Mouse (Mus musculus) liver, embryonic 14.5 days (tissue): ENCODE data around the gene Olig1.

Source experiments
- CTCF ChIP-seq: IDR thresholded peaks from 2 replicates; pipeline ENCODE4 v1.5.1; 2016; ENCODE audit warnings: antibody characterized with exemption, low read depth, control low read depth
- EP300 ChIP-seq: IDR thresholded peaks from 2 replicates; pipeline ENCODE4 v1.6.1; 2016; ENCODE audit warnings: antibody characterized with exemption, low read depth

DNA sequence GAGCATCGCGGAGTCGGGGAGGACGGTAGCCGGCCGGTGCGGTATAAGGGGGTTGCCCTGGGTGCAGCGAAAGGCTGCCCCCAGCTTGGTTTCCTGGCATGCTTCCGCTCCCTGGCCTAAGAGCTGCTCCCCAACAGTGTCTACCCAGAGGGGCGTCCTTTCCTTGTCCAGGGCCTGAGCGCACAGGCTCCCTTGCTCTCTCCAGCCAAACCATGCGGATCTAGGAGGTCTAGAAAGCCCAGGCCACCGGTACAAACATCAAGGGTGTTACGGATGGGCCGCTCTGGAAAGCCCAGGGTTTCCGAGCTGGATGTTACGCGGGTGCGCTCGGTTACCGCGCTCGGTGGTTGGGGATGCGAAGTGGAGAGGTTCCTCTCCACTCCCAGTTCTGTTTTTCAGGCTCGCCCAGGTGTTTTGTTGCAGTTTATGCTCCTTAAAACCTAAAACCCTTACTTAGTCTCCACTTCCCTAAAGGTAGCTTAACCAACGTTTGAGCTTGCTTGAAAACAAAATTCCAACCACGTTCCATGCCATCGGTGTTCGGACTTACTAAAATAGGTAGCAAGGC lies 1.5 kb downstream of the Olig1 start:
- no peak for TF ChIP-seq CTCF
- TF ChIP-seq EP300: no peak
